Mouse (Mus musculus) cortical plate, adult 2 months (tissue): ENCODE measurements at regions not wholly inside any gene's neighbourhood (a gene's known extent, or its start where the extent isn't known, plus 50 kb on each side); places are given as distances from the start of the nearest gene placed in this dataset.

ENCODE experiments used
- CTCF ChIP-seq: fragments of 200-500 bp; IDR thresholded peaks from 2 replicates; pipeline ENCODE4 v1.5.1; 2011; ENCODE audit warnings: mild to moderate bottlenecking, control low read depth, low read length; ENCODE audit not compliant: insufficient read depth; ENCODE audit errors: extremely low read depth
- POLR2A ChIP-seq: fragments of 200-500 bp; IDR thresholded peaks from 2 replicates; pipeline ENCODE4 v1.6.1; 2011; ENCODE audit warnings: mild to moderate bottlenecking, low read length, control low read depth; ENCODE audit not compliant: insufficient read depth; ENCODE audit errors: extremely low read depth

DNA sequence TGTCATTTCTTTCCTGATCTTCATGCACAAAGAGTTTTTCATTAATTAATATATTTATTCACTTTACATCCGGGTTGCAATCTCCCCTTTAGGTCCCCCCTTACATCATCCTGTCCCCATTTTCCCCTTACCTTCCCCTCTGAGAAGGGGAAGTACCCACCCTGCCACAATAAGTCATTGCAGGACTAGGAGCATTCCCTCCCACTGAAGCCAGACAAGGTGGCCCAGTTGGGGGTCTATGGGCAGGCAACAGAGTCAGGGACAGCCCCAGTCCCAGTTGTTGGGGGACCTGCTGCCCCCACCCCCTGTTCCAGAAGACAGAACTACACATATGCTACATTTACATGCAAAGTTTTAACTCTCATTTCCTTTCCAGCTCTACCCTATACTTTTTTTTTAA is 267.9 kb upstream of the Prdm1 start:
- TF ChIP-seq CTCF (no peak), POLR2A (no peak)
